Mouse (Mus musculus): Measurements from ENCODE around the gene Pde4dip.
A peak's percentile ranks its signal among the peaks of the same experiment; 100 is the strongest.

Gene Pde4dip

GRCm38 (mm10) chr3:97844163-97844820, 44.2 kb downstream of the Pde4dip start:
- DNase-seq (ENCODE audit: low spot score in 2 of 2), result no peak

- no peak for DNase-seq (ENCODE audit: low spot score in 2 of 2)
Measured at GRCm38 (mm10) chr3:97842641-97843040, 45.9 kb downstream of the Pde4dip start.

- no peak for DNase-seq (ENCODE audit: low spot score in 2 of 2)
Measured at GRCm38 (mm10) chr3:97840439-97840838, 48.1 kb downstream of the Pde4dip start.

- DNase-seq (ENCODE audit: low spot score in 2 of 2), result no peak
Measured at GRCm38 (mm10) chr3:97835888-97836287, 52.6 kb downstream of the Pde4dip start.

GRCm38 (mm10) chr3:97834625-97835024, 53.9 kb downstream of the Pde4dip start:
- DNase-seq (ENCODE audit: low spot score in 2 of 2), result no peak

GRCm38 (mm10) chr3:97831564-97832320, 56.8 kb downstream of the Pde4dip start:
- DNase-seq (ENCODE audit: low spot score in 2 of 2), result no peak

- peak in 1 of 2 experiments; percentile 49 for DNase-seq (ENCODE audit: low spot score in 2 of 2)
Measured at GRCm38 (mm10) chr3:97830622-97831021, 57.9 kb downstream of the Pde4dip start.

- DNase-seq (ENCODE audit: low spot score in 2 of 2), result no peak
Measured at GRCm38 (mm10) chr3:97830122-97830521, 58.4 kb downstream of the Pde4dip start.

GRCm38 (mm10) chr3:97828286-97828685, 60.2 kb downstream of the Pde4dip start:
- no peak for DNase-seq (ENCODE audit: low spot score in 2 of 2)

- DNase-seq (ENCODE audit: low spot score in 2 of 2), result no peak
Measured at GRCm38 (mm10) chr3:97825246-97825645, 63.3 kb downstream of the Pde4dip start.

GRCm38 (mm10) chr3:97824744-97825143, 63.8 kb downstream of the Pde4dip start:
- DNase-seq (ENCODE audit: low spot score in 2 of 2), result no peak

- no peak for DNase-seq (ENCODE audit: low spot score in 2 of 2)
Measured at GRCm38 (mm10) chr3:97824011-97824711, 64.3 kb downstream of the Pde4dip start.

GRCm38 (mm10) chr3:97823438-97823837, 65.1 kb downstream of the Pde4dip start:
- DNase-seq (ENCODE audit: low spot score in 2 of 2), result no peak

GRCm38 (mm10) chr3:97819050-97819449, 69.5 kb downstream of the Pde4dip start:
- no peak for DNase-seq (ENCODE audit: low spot score in 2 of 2)

- DNase-seq (ENCODE audit: low spot score in 2 of 2), result no peak
Measured at GRCm38 (mm10) chr3:97818383-97818982, 70.0 kb downstream of the Pde4dip start.

GRCm38 (mm10) chr3:97811651-97812399, 76.7 kb downstream of the Pde4dip start:
- peak; percentile 21 to 38 for DNase-seq (ENCODE audit: low spot score in 2 of 2)

GRCm38 (mm10) chr3:97811158-97811557, 77.3 kb downstream of the Pde4dip start:
- DNase-seq (ENCODE audit: low spot score in 2 of 2), result no peak

- no peak for DNase-seq (ENCODE audit: low spot score in 2 of 2)
Measured at GRCm38 (mm10) chr3:97810334-97810733, 78.2 kb downstream of the Pde4dip start.

- no peak for DNase-seq (ENCODE audit: low spot score in 2 of 2)
Measured at GRCm38 (mm10) chr3:97805559-97805958, 82.9 kb downstream of the Pde4dip start.

GRCm38 (mm10) chr3:97803675-97804074, 84.8 kb downstream of the Pde4dip start:
- no peak for DNase-seq (ENCODE audit: low spot score in 2 of 2)

GRCm38 (mm10) chr3:97802927-97803326, 85.6 kb downstream of the Pde4dip start:
- no peak for DNase-seq (ENCODE audit: low spot score in 2 of 2)

All from right cerebral cortex, postnatal 36 days (tissue).